Mouse (Mus musculus): ENCODE measurements around the gene C2cd2. TPM values are rescaled to one million over a fixed set of nuclear protein-coding genes. Genes with fewer than 3 reads are reported as not detected.

Gene C2cd2
- polyA plus RNA-seq, 1 experiment from 2014 or later: 10.0 TPM

- no peaks in the 10 kb centered on the region for H3K27me3 ChIP-seq
- no peaks in the 10 kb centered on the region for H3K9me3 ChIP-seq (replicated peaks)
- no peak overlapping the region for H3K27ac ChIP-seq
- no peak overlapping the region for H3K4me3 ChIP-seq
- no peak overlapping the region for H3K4me2 ChIP-seq
- H3K4me1 ChIP-seq: no peaks in the 10 kb centered on the region
- H3K9ac ChIP-seq: no peak overlapping the region
- no peaks in the 10 kb centered on the region for H3K36me3 ChIP-seq (ENCODE audit: poor library complexity, severe bottlenecking)
- 89% methylated on average over 1 of the region's 1 CpGs for WGBS
- ATAC-seq: no peak
These were observed 53.0 kb downstream of the C2cd2 start for GRCm38 (mm10) chr16:97909356-97909755.

GRCm38 (mm10) chr16:97907496-97907895 lies 54.9 kb downstream of the C2cd2 start:
- no peak overlapping the region for H3K4me2 ChIP-seq
- 86% methylated on average over 6 of the region's 6 CpGs for WGBS
- no peak overlapping the region for H3K9ac ChIP-seq
- H3K9me3 ChIP-seq (replicated peaks): no peaks in the 10 kb centered on the region
- H3K4me1 ChIP-seq: no peaks in the 10 kb centered on the region
- H3K27me3 ChIP-seq: no peaks in the 10 kb centered on the region
- H3K36me3 ChIP-seq (ENCODE audit: poor library complexity, severe bottlenecking): no peaks in the 10 kb centered on the region
- ATAC-seq: no peak
- no peak overlapping the region for H3K4me3 ChIP-seq
- H3K27ac ChIP-seq: no peak overlapping the region

- H3K36me3 ChIP-seq (ENCODE audit: poor library complexity, severe bottlenecking): no peaks in the 10 kb centered on the region
- no peak overlapping the region for H3K4me3 ChIP-seq
- H3K4me1 ChIP-seq: no peaks in the 10 kb centered on the region
- H3K9ac ChIP-seq: no peak overlapping the region
- H3K9me3 ChIP-seq (replicated peaks): no peaks in the 10 kb centered on the region
- no peaks in the 10 kb centered on the region for H3K27me3 ChIP-seq
- ATAC-seq: no peak
- H3K27ac ChIP-seq: no peak overlapping the region
- H3K4me2 ChIP-seq: no peak overlapping the region
These were observed 56.1 kb downstream of the C2cd2 start for GRCm38 (mm10) chr16:97906337-97906736.

GRCm38 (mm10) chr16:97905449-97905991 lies 56.9 kb downstream of the C2cd2 start:
- no peak for ATAC-seq
- Histone ChIP-seq H3K27ac (no peak overlapping the region), H3K4me2 (no peak overlapping the region), H3K4me1 (no peaks in the 10 kb centered on the region), H3K9me3 (replicated peaks) (no peaks in the 10 kb centered on the region), H3K4me3 (no peak overlapping the region), H3K27me3 (no peaks in the 10 kb centered on the region), H3K36me3 (ENCODE audit: poor library complexity, severe bottlenecking) (no peaks in the 10 kb centered on the region), H3K9ac (no peak overlapping the region)
- 63% methylated on average over 2 of the region's 2 CpGs for WGBS

- no peaks in the 10 kb centered on the region for H3K27me3 ChIP-seq
- no peak overlapping the region for H3K4me2 ChIP-seq
- 82% methylated on average over 3 of the region's 3 CpGs for WGBS
- no peak overlapping the region for H3K4me3 ChIP-seq
- H3K36me3 ChIP-seq (ENCODE audit: poor library complexity, severe bottlenecking): no peaks in the 10 kb centered on the region
- H3K9ac ChIP-seq: no peak overlapping the region
- H3K9me3 ChIP-seq (replicated peaks): no peaks in the 10 kb centered on the region
- H3K4me1 ChIP-seq: no peaks in the 10 kb centered on the region
- H3K27ac ChIP-seq: no peak overlapping the region
- no peak for ATAC-seq
These were observed 58.4 kb downstream of the C2cd2 start for GRCm38 (mm10) chr16:97904035-97904434.

GRCm38 (mm10) chr16:97897346-97898024 lies 64.9 kb downstream of the C2cd2 start:
- no peaks in the 10 kb centered on the region for H3K27me3 ChIP-seq
- no peak overlapping the region for H3K4me3 ChIP-seq
- no peaks in the 10 kb centered on the region for H3K4me1 ChIP-seq
- H3K9ac ChIP-seq: no peak overlapping the region
- no peaks in the 10 kb centered on the region for H3K36me3 ChIP-seq (ENCODE audit: poor library complexity, severe bottlenecking)
- no peak overlapping the region for H3K4me2 ChIP-seq
- H3K27ac ChIP-seq: no peak overlapping the region
- ATAC-seq: no peak
- no peaks in the 10 kb centered on the region for H3K9me3 ChIP-seq (replicated peaks)
- WGBS: 84% methylated on average over 5 of the region's 5 CpGs

- H3K9me3 ChIP-seq (replicated peaks): no peaks in the 10 kb centered on the region
- 0 out of 2 replicates have a peak, but pooled peaks cover 3% of the 10 kb centered on the region for H3K36me3 ChIP-seq (ENCODE audit: poor library complexity, severe bottlenecking)
- H3K4me2 ChIP-seq: no peak overlapping the region
- no peak for ATAC-seq
- no peaks in the 10 kb centered on the region for H3K27me3 ChIP-seq
- no peaks in the 10 kb centered on the region for H3K4me1 ChIP-seq
- no peak overlapping the region for H3K27ac ChIP-seq
- no peak overlapping the region for H3K9ac ChIP-seq
- H3K4me3 ChIP-seq: no peak overlapping the region
These were observed 74.6 kb downstream of the C2cd2 start for GRCm38 (mm10) chr16:97887762-97888161.

GRCm38 (mm10) chr16:97883696-97884095 lies 78.7 kb downstream of the C2cd2 start:
- H3K27me3 ChIP-seq: no peaks in the 10 kb centered on the region
- no peak for ATAC-seq
- 87% methylated on average over 1 of the region's 1 CpGs for WGBS
- H3K4me3 ChIP-seq: no peak overlapping the region
- no peaks in the 10 kb centered on the region for H3K4me1 ChIP-seq
- no peaks in the 10 kb centered on the region for H3K36me3 ChIP-seq (ENCODE audit: poor library complexity, severe bottlenecking)
- no peak overlapping the region for H3K27ac ChIP-seq
- no peak overlapping the region for H3K9ac ChIP-seq
- H3K9me3 ChIP-seq (replicated peaks): no peaks in the 10 kb centered on the region
- H3K4me2 ChIP-seq: no peak overlapping the region

- H3K9ac ChIP-seq: no peak overlapping the region
- H3K9me3 ChIP-seq (replicated peaks): no peaks in the 10 kb centered on the region
- no peak overlapping the region for H3K27ac ChIP-seq
- no peaks in the 10 kb centered on the region for H3K36me3 ChIP-seq (ENCODE audit: poor library complexity, severe bottlenecking)
- no peak overlapping the region for H3K4me2 ChIP-seq
- no peak for ATAC-seq
- H3K4me3 ChIP-seq: no peak overlapping the region
- H3K4me1 ChIP-seq: no peaks in the 10 kb centered on the region
- no peaks in the 10 kb centered on the region for H3K27me3 ChIP-seq
These were observed 79.5 kb downstream of the C2cd2 start for GRCm38 (mm10) chr16:97882891-97883290.

- Histone ChIP-seq H3K27ac (no peak overlapping the region), H3K4me1 (no peaks in the 10 kb centered on the region), H3K9ac (no peak overlapping the region), H3K4me3 (no peak overlapping the region), H3K36me3 (ENCODE audit: poor library complexity, severe bottlenecking) (peaks cover 6% of the 10 kb centered on the region; the same call in 1 of the 2 replicates), H3K4me2 (no peak overlapping the region), H3K9me3 (replicated peaks) (no peaks in the 10 kb centered on the region), H3K27me3 (no peaks in the 10 kb centered on the region)
- 90% methylated on average over 1 of the region's 1 CpGs for WGBS
- no peak for ATAC-seq
These were observed 83.3 kb downstream of the C2cd2 start for GRCm38 (mm10) chr16:97879134-97879533.

GRCm38 (mm10) chr16:97877502-97877901 lies 84.9 kb downstream of the C2cd2 start:
- Histone ChIP-seq H3K4me2 (no peak overlapping the region), H3K27me3 (no peaks in the 10 kb centered on the region), H3K9ac (no peak overlapping the region), H3K4me1 (no peaks in the 10 kb centered on the region), H3K27ac (no peak overlapping the region), H3K9me3 (replicated peaks) (no peaks in the 10 kb centered on the region), H3K36me3 (ENCODE audit: poor library complexity, severe bottlenecking) (peaks cover 9% of the 10 kb centered on the region; the same call in 1 of the 2 replicates), H3K4me3 (no peak overlapping the region)
- ATAC-seq: no peak
- WGBS: 94% methylated on average over 3 of the region's 3 CpGs

- Histone ChIP-seq H3K9ac (no peak overlapping the region), H3K4me2 (no peak overlapping the region), H3K9me3 (replicated peaks) (no peaks in the 10 kb centered on the region), H3K27ac (no peak overlapping the region), H3K4me1 (no peaks in the 10 kb centered on the region), H3K36me3 (ENCODE audit: poor library complexity, severe bottlenecking) (peaks cover 11% of the 10 kb centered on the region; the same call in 1 of the 2 replicates), H3K27me3 (no peaks in the 10 kb centered on the region), H3K4me3 (no peak overlapping the region)
- no peak for ATAC-seq
- 92% methylated on average over 4 of the region's 4 CpGs for WGBS
These were observed 87.3 kb downstream of the C2cd2 start for GRCm38 (mm10) chr16:97875101-97875500.

GRCm38 (mm10) chr16:97874376-97874775 lies 88.0 kb downstream of the C2cd2 start:
- Histone ChIP-seq H3K27ac (no peak overlapping the region), H3K9me3 (replicated peaks) (no peaks in the 10 kb centered on the region), H3K4me1 (no peaks in the 10 kb centered on the region), H3K27me3 (no peaks in the 10 kb centered on the region), H3K4me3 (no peak overlapping the region), H3K4me2 (no peak overlapping the region), H3K9ac (no peak overlapping the region), H3K36me3 (ENCODE audit: poor library complexity, severe bottlenecking) (peaks cover 11% of the 10 kb centered on the region; the same call in 1 of the 2 replicates)
- ATAC-seq: no peak
- WGBS: 75% methylated on average over 1 of the region's 1 CpGs
